Mouse (Mus musculus) cerebellum, adult 2 months (tissue): ENCODE results near the gene B9d1. TPM values are rescaled to one million over a fixed set of nuclear protein-coding genes. Genes with fewer than 3 reads are reported as not detected.

Experiments
- DNase-seq, 2 experiments: peaks; one replicate each; pipeline ENCODE4 v3.0.0; 2021
- H3K27ac ChIP-seq: fragments of 200-500 bp; 2 replicates; pipeline ENCODE4 v1.5.1; 2012; ENCODE audit warnings: low read length, control low read depth, inconsistent platforms; ENCODE audit not compliant: insufficient read depth
- H3K27me3 ChIP-seq: fragments of 200-500 bp; 2 replicates; pipeline ENCODE4 v1.6.1; 2012; ENCODE audit warnings: inconsistent platforms, mild to moderate bottlenecking, low read length, moderate library complexity; ENCODE audit not compliant: control insufficient read depth, insufficient read depth
- H3K4me1 ChIP-seq: fragments of 200-500 bp; 2 replicates; pipeline ENCODE4 v1.6.1; 2011; ENCODE audit warnings: low read length; ENCODE audit not compliant: control insufficient read depth, insufficient read depth
- H3K4me3 ChIP-seq: fragments of 200-500 bp; replicated peaks from 2 replicates; pipeline ENCODE3; 2011; ENCODE audit warnings: mild to moderate bottlenecking, low read depth, low read length, control low read depth; ENCODE audit not compliant: insufficient read depth
- CTCF ChIP-seq: fragments of 200-500 bp; IDR thresholded peaks from 2 replicates; pipeline ENCODE4 v1.5.1; 2011; ENCODE audit warnings: low read depth, mild to moderate bottlenecking, control low read depth, low read length, moderate library complexity, borderline replicate concordance; ENCODE audit not compliant: insufficient read depth
- POLR2A ChIP-seq: fragments of 200-500 bp; IDR thresholded peaks from 2 replicates; pipeline ENCODE4 v1.6.1; 2011; ENCODE audit warnings: low read length, control low read depth, borderline replicate concordance; ENCODE audit not compliant: insufficient read depth
- WGBS: fragments of 180-500 bp; shearing (Covaris S2); methylation state at CpG from one replicate; pipeline ENCODE4 v1.1.7; 2018; 5-methylcytosine and 5-hydroxymethylcytosine counted together
- polyA plus RNA-seq: library from polyadenylated mRNA; depleted of rRNA; stranded (reverse); fragments of >200 nt; gene quantifications from 2 replicates; pipeline ENCODE4 v1.2.3, GENCODE M21; 2012

Gene B9d1
- polyA plus RNA-seq, 1 experiment: 36.2 TPM

DNA sequence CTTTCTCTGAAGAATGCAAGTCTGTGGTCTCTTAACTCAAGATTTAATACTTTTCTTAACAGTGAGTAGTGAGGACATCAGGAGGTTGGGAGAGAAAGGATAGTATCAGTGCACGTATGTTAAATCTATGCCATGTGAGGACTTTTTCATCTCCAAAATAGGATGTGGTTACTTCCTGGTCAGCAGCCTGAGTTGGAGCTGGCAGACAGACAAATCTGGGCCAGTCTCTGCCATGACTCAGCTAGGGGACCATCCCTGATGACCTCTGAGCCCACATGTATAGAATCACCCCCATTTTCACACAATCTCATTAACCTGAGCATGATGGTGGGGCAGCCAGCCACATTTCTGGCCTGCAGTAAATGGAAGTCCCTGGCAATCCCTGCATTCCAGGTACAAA, 13.0 kb downstream of the B9d1 start:
- H3K4me1 ChIP-seq: peaks cover 27% of the 10 kb centered on the region
- TF ChIP-seq POLR2A (no peak), CTCF (no peak)
- no peak overlapping the region for H3K27ac ChIP-seq
- WGBS: 42% methylated on average over 1 of the region's 1 CpGs
- no peaks in the 10 kb centered on the region for H3K27me3 ChIP-seq
- H3K4me3 ChIP-seq: no peak overlapping the region
- DNase-seq: no peak

DNA sequence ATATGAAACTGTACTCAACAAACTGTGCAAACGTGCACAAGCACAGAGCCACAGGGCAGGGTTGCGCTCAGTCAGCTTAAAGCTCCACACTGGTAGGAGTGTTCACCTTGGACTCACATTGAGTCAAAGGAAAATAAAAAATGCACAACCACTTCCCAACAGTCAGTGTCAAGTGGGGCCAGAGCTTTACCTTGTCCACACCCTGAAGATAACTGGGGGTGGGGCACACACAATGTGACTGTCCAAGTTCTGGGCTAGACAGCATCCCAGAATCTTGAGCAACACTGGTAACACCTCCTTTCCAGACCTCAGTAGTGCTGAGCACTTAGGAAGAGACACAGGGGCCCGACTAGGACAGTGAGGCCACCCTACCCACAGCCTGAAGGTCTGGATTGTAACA, 13.9 kb downstream of the B9d1 start:
- no peak overlapping the region for H3K4me3 ChIP-seq
- TF ChIP-seq CTCF: no peak
- no peak for TF ChIP-seq POLR2A
- no peak overlapping the region for H3K27ac ChIP-seq
- H3K27me3 ChIP-seq: no peaks in the 10 kb centered on the region
- WGBS: 94% methylated on average over 3 of the region's 3 CpGs
- DNase-seq: no peak
- H3K4me1 ChIP-seq: peaks cover 33% of the 10 kb centered on the region

DNA sequence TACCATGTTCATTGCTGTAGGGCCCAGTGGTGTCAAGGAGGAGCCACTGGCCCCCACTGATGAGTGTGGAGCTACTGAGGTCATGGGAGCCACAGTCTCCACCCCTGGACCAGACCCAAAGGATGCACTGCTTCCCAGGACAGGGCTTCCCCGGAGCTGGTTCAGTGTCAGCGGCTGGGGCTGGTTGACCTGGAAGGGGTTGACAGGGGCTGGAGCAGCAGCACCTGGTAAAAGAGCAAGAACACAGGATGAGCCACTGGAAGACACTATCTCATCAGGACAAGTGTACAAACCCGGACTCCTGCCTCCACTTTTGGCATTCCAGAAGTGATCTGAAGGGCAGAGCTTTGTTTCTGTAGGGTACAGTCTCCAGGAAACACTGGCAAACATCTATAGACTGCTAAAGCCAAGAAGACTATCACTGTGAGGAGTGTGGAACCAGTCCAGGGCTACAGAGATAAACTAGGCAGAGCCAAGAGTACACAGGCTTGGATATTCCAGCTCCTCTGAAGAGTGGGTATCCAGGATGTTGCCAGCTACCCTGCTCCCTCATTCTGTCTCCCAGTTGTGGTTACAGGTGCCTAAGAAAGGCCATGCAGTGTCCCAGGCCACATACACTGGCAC, 14.7 kb downstream of the B9d1 start:
- DNase-seq: no peak
- no peak overlapping the region for H3K27ac ChIP-seq
- WGBS: 60% methylated on average over 3 of the region's 3 CpGs
- no peak overlapping the region for H3K4me3 ChIP-seq
- peaks cover 36% of the 10 kb centered on the region for H3K4me1 ChIP-seq
- no peaks in the 10 kb centered on the region for H3K27me3 ChIP-seq
- no peak for TF ChIP-seq CTCF
- no peak for TF ChIP-seq POLR2A

DNA sequence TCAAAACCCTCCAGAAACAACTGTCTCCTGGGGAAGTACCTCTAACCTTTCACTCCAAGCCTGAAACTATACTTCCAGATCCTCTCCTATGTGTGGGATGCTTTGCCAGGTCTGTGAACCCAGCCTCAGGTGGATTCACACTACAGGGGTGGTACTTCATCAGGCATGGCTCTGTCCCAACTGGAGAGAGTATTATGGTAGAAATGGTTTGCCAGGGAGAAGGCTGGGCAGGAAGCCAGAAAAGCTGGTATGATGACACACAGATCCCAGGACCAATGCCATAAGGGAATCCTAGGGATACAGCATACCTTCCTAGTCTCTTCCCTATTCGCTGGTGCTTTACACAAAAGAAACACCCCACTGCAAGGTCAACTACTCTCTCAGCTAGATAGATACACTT, 21.9 kb downstream of the B9d1 start:
- Histone ChIP-seq H3K27me3 (no peaks in the 10 kb centered on the region), H3K4me3 (no peak overlapping the region), H3K4me1 (peaks cover 56% of the 10 kb centered on the region), H3K27ac (peak overlapping the region; percentile 94; the same call in 1 of the 2 replicates)
- no peak for TF ChIP-seq POLR2A
- no peak for TF ChIP-seq CTCF
- WGBS: 4% methylated on average over 1 of the region's 1 CpGs
- peak; percentile 88 to 95 for DNase-seq

DNA sequence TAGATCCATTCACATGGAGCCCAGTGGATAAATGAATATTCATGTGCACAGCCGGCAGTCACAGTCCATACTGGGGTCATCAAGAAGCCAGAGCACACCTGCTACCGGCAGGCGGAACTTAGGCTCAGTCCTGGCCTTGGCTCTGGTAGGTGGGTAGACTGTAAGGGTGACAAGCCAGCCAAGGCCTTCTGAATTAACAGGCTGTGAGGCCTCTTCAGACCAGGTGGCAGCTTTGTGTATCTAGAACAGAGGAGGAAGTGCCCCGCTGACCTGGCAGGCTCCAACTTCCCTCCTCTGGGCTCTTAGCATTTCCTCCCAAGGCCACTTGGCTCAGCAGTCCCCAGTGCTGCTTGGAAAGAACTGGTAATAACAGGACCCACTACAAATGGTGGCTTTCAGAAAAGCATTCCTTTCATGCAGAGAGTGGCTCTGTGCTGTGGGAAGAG, 24.3 kb downstream of the B9d1 start:
- no peak overlapping the region for H3K4me3 ChIP-seq
- H3K4me1 ChIP-seq: peaks cover 53% of the 10 kb centered on the region
- no peaks in the 10 kb centered on the region for H3K27me3 ChIP-seq
- peak; percentile 84 to 94 for DNase-seq
- WGBS: 2% methylated on average over 4 of the region's 4 CpGs
- TF ChIP-seq POLR2A (no peak), CTCF (no peak; the same call in 1 of the 2 replicates)
- peak overlapping the region; percentile 94 for H3K27ac ChIP-seq

DNA sequence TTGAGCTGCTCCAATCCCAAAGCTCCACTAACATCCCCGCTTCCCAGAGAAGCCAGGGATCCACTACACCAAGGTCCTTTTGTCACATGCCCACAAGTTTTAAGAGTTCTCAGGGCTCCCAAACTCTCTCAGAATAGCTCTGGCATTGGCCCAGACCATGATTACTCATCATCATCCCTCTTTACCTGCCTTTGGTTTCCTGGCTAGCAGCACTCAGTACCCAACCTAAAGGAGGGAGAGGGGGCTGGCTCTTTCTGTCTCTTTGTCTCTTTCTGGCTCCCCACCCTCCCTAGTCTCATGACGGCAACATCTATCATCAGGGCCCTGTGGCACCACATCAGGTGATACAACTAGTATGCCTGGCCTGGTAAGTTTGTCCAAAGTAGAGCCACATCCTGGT, 27.9 kb downstream of the B9d1 start:
- Histone ChIP-seq H3K27me3 (no peaks in the 10 kb centered on the region), H3K4me1 (peaks cover 52% of the 10 kb centered on the region), H3K27ac (peak overlapping the region; percentile 68), H3K4me3 (no peak overlapping the region)
- DNase-seq: peak in 1 of 2 experiments; percentile 64
- no peak for TF ChIP-seq POLR2A
- TF ChIP-seq CTCF: no peak
- 88% methylated on average over 2 of the region's 2 CpGs for WGBS

DNA sequence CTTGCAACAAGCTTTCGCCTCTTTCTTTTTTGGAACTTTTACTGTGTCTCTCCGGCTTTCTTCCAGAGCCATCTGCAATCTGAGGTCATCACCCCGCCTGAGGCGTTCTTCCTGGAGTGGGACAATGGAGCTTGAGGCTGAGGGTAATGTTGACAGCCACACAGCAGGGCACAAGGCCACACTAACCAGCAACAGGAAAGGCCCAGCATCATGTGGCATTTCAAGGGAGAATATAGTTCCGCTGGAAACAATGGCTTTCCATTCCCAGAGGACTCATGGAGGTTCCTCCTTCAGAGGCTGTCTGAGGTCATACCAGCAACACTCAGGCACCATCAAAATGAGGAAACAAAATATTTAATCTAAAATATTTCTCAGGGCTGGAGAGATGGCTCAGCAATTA, 28.6 kb downstream of the B9d1 start:
- TF ChIP-seq CTCF (no peak), POLR2A (no peak)
- H3K27me3 ChIP-seq: no peaks in the 10 kb centered on the region
- H3K27ac ChIP-seq: no peak overlapping the region
- H3K4me3 ChIP-seq: no peak overlapping the region
- DNase-seq: no peak
- H3K4me1 ChIP-seq: peaks cover 48% of the 10 kb centered on the region
- WGBS: 73% methylated on average over 5 of the region's 5 CpGs

DNA sequence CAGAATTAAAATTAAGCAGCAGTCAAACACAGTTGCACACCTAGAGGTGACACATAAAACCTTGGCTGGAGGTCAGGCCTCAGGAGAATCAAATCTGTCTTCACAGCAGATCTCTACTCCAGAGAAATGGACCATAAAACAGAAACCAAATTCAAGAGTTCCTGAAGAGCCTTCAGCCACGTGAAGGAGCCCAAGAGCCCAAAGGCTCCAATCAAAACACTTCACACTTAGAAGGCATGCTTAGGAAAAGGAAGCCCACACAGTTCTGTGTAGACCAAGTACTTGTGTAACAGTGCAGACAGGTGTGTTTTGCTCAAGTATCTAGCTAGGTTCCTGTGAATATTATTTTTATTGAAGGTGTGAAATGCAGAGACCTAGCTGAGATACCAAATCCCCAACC, 30.6 kb downstream of the B9d1 start:
- TF ChIP-seq POLR2A (no peak), CTCF (no peak)
- 6% methylated on average over 1 of the region's 1 CpGs for WGBS
- Histone ChIP-seq H3K27ac (peak overlapping the region; percentile 40; the same call in 1 of the 2 replicates), H3K4me3 (no peak overlapping the region), H3K27me3 (no peaks in the 10 kb centered on the region), H3K4me1 (peaks cover 31% of the 10 kb centered on the region)
- DNase-seq: no peak
